Mouse (Mus musculus) megakaryocyte, adult 5-6 weeks (primary cell): ENCODE measurements around the gene Foxn3. TPM values are rescaled to one million over a fixed set of nuclear protein-coding genes. Genes with fewer than 3 reads are reported as not detected.

Source experiments
- ATAC-seq: 2 replicates; pipeline ENCODE4 v1.8.0; 2016; ENCODE audit warnings: mild to moderate bottlenecking, inconsistent platforms; ENCODE audit not compliant: poor library complexity, severe bottlenecking
- total RNA-seq, 2 experiments: library from RNA; stranded (forward) in 1 of 2; stranded (reverse) in 1 of 2; fragments of 153-499, 151-499 nt in 1 of 2; fragments of 221-1000, 200-1000 nt in 1 of 2; gene quantifications; 2 replicates each; pipeline versions ENCODE4 v1.2.3 to v1.2.4; 2015 to 2017

The Foxn3 gene
- total RNA-seq, 2 experiments from 2014 or later, result 19.6 to 45.6 TPM

DNA sequence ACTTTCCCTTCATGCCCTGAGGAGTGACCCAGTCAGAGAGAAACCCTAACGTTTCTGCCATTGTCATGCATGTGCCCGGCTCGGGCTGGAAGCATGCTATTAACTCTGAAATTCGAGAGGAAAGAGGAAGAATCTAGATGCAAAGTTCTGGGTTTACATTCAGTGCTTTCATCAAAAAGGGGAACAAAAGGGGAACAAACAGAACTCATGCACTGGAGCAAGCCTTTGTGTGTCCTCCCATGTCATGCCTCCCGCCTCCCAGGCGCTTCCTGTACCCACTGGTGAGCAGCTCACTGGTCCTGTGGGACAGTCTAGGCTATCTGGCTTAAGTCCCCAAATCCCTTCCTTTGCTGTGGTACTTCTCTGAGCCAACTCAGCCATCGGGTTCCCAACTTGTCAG lies 299.0 kb downstream of the Foxn3 start:
- ATAC-seq, result peak; percentile 89

DNA sequence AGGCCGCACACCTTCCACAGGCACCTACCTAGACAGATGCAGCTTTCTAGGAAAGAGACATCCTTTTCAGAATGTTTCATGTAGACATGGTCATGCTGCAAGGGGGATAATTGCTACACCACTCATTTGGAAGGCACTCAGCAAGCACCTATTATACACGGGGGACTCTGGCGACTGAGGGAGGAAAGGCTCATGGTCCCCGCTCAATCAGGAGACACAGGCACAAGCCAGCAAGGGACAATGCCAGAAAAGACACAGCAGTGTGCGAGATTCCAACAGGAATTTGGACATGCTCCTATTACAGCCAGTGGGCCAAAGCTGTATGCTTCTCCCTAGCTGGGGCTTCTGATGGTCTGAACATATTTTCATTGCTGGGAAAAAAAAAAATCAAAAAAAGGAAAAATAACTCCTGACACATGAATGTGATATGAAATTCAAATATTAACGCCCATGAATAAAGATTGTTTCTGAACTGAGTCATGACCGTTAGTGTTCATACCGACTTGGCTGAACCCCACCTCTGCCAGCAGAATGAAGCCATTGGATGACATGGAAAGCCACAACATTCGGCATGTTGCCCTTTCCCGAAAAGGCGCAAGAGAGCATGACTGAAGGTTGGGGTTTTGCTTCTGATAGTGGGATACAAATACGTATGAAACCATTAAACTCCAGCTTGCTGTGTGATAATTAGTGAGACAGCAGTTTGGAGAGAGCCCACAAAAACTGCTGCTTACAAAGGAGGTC lies 299.6 kb downstream of the Foxn3 start:
- no peak for ATAC-seq

DNA sequence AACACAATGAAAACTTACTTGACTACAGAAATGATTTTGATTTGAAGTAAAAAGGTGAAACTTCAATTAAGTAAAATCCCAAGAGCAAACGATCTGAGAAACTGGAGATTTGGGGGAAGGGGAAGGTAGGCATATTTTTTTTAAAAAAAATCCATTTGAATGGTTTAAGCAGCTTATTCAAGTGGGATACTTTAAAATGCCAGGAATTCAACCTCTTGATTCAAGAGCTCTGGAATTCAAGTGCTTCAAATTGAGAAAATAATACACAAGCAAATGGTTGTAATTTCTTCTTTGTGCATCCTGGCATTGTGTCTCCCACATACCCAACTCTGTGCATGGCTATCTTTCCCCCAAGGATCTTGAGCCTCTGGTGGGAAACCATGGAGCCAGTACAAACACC lies 300.5 kb downstream of the Foxn3 start:
- no peak for ATAC-seq

DNA sequence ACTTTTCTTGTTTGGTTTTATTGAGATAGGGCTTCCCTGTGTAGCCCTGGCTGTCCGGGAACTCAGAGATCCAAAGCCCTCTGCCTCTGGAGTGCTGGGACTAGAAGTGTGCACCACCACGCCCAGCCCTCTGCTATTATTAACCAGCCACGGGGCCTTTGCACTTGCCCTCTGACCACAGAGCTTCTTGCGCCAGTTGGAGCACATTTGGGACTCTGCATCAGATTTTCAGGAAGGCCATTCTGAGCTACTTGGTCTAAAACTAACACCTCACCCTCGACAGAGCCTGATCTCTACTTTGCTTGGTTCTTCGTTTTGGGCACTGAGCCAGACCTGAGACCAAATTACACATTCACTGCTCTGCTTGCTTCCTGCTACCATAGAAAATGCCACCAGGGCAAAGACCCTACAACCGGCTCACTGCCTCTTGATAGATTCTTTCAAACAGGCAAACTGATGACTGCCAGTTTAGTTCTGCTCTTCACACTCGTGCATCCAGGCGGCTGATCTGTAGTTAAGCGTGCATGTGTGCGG lies 301.2 kb downstream of the Foxn3 start:
- no peak for ATAC-seq

DNA sequence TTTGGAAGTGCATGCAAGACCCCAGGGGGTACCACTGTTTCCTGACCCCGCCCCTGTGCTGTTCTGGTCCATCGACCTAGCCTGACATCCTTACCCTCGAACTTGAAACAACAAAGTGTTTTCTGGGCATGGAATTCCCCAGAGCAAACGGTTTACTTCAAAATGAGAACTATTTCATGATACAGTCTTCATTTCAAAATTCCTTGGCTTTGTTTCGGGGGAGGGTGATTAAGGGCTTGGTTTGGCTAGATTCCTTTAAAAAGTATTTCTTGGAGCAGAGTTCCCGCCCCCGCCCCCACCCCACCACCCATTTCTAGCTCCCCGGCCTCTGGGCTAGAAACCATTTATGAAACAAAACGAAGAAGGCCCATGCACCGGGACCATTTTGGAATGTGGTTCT lies 303.2 kb downstream of the Foxn3 start:
- ATAC-seq, result no peak

DNA sequence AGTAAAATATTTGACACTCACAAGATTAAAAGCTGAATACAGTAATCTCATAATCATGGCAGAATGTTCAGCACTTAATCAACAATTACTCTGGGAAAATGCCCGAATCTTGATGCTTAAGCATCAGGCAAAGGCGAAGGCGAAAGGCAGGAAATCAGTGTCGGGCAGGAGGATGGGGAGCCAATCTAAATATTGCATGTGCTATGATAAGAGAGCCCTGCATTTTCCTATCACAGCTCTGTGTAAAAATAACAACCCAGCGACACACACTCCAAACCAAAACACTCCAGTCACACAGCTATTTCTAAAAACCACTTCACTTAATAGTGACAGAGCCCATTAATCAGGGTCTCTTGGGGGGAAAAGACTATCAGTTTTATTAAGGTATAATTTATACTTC lies 305.8 kb downstream of the Foxn3 start:
- no peak for ATAC-seq

DNA sequence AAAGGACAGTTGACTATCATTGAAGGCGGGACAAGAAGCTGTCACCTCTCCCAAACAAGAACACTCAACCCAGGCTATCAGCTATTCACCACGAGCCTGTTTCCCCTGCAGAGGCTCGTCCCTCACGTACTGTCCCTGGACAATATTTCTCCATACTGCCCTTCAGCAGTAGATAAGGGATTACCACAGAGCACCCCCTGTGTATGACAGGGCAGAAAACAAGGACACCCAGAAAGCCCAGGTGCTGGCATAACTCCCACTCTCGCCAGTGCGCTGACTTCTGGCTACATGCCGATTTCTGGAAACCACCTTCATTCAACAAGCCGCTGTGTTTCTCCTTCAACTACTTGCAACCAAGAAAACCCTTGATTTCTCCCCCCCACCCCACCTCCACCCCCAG lies 306.4 kb downstream of the Foxn3 start:
- no peak for ATAC-seq

DNA sequence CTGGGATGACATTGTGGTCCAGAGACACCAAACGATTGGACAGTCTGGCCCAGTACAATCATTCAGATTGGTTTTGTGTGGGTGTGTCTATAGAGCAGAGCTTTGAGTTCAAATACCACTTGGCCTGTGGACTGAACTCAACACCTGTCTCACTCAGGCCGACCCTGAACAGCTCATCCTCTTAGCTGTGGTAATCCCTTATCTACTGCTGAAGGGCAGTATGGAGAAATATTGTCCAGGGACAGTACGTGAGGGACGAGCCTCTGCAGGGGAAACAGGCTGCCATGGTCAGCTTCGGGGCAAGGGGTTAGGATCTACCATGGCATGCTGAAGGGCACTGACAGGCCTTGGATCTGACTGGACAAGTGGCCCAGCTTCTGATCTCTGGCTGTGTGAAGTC lies 306.9 kb downstream of the Foxn3 start:
- ATAC-seq, result no peak

DNA sequence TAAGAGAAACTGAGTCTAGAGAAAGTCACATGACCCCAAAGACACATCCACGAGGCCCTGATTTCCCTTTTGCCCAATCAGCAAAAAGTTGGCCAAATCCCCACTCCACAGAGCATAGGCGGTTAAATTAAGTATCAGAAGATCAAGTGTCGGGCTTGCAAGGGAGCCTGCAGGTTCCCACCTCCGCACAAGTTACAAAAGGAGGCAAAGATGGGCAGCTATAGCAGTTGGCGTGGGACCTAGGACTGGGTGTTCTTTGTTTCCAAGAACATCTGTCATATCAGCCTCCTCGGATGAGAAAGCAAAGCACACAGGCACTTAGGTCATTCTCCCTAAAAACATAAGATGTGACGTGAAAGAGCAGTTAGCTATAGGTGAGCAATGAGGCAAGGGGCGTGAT lies 308.9 kb downstream of the Foxn3 start:
- no peak for ATAC-seq

DNA sequence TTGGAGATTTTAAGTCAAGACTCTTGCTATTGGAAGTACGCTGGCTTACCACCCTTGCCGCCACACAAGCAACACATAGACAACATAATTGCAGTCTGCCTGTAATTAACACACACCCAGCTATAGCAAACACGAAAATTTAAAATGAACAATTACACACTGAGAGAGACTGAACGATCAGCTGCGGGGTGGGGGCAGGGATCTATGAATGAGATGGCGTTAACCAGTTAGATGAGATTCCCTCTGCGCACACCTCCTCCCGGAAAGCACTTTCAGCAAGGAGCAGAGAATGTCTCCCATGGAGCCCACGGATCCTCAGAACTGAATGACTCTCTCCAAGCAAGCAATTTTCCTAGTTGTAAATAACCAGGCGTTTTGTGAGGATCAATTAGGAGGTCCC lies 309.8 kb downstream of the Foxn3 start:
- no peak for ATAC-seq

DNA sequence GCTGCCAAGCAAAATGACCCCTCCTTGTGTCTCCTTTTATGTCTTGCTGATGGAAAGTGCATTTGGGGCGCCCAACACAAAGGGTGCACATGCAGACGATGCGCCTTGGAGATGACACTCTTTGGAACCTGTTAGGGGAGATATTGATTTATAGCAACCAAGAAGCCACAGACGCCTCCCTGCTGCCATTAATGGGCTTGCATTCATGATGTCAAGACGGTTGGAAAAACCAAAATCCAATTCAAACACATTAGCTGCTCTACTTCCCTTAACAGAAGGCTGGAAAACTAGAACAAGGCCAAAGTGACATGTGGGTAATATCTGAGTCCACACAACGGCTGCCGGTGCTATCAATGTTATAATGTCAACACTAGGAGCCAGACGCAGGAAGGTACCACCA lies 314.8 kb downstream of the Foxn3 start:
- ATAC-seq, result no peak

DNA sequence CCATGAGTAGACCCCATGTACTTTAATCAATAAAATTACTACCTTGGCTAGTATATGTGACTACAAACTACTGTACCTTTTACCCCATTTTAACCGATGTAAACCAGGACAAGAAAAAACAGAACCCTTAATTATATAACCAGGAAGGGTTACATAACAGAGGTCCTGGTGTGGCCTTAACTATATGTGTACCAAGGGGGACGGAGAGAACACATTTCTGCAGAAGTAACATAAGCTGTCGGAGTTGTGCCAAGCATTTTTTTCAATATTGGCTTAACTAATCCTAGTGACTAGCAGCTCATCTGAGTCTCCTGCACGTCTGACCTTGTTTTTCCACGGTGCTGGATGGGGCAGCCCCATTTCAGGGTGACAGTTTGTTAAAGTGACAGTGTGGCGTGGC lies 315.4 kb downstream of the Foxn3 start:
- no peak for ATAC-seq

DNA sequence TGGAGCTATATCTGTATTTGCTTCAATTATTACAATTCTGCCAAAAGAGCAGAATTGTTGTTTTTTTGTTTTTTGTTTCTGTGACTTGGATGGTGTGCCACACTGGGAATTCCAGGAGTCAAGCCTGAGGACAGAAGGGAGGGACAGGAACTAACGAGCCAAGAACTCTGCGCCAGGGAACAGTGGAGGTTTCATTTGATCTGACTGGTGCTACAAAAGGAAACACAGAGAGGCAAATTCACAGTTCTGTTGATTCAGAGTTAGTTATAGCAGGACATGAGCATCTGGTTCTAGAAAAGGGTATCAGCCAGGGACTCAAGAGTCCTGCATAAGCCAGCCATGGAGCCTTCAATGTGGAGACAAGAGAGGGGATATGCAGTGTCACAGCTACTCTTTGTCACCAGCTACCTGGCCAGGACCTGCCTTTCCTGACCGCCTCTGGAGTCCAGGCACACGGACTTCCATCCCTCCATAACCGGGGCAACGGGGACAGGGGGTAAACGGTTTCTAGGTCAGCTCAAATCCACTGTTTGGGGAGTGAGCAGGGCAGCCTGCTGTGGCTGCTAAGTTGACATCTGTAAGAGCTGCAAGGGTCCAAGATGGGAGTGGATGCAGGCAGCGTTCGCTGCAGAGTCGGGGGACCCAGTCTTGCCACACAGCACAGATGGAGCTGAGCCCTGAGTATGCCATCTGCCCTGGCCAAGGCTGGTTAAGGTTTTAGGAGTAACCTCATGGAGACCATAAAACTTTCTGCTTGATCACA lies 316.2 kb downstream of the Foxn3 start:
- no peak for ATAC-seq

DNA sequence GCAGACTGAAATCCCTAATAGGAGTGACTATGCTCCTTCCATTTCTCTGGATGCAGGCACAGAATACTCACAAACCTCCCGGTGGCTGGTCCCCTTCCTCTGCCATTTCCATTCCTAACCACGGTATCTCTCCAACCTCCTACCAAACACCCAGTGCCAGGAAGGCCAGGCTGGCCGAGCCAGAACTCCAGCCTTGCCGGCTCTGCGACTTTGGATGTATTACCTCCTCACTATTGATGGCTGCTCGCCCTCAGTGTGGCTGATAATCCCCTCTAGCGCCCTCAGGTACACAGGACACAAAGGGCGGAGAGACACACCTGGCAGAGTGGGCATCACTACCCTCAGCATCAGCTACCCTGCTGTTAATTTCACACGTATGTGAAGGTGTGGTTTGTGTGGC lies 318.7 kb downstream of the Foxn3 start:
- no peak for ATAC-seq

DNA sequence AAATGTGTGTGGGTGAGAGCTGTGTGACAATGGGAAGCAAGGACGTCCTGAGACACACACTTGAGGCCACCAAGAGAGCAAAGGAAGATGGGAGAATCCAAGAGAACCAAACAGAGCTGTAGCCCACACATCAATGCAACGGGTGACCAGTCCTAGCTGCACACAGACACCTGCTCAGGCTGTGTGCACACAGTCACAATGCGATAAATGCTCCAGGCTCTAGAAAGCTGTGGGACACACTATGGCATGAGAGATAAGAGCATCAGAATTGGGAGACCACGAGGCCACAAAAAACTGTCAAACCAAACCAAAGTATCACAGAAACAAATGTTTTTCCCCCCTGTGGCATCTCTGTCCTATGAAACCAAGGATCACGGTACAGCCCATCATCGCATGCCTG lies 319.1 kb downstream of the Foxn3 start:
- ATAC-seq, result no peak

DNA sequence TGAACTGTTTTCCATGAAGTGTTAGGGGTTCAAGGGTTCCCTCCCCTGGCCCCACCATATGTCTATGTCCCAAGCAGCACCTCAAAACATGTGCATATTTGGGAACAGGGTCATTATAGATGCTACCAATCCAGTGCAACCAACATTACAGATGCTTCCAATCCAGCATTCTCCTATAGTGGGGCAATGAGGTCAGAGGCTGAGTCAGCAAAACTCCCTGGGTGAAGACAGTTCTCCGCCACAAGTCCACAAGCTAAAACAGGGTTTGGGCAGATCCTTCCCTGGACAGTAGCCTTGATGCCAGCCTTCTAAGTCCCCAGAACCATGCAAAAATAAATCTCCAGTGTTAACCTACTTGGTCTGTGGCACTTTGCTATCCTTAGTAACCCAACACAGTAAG lies 320.1 kb downstream of the Foxn3 start:
- no peak for ATAC-seq

DNA sequence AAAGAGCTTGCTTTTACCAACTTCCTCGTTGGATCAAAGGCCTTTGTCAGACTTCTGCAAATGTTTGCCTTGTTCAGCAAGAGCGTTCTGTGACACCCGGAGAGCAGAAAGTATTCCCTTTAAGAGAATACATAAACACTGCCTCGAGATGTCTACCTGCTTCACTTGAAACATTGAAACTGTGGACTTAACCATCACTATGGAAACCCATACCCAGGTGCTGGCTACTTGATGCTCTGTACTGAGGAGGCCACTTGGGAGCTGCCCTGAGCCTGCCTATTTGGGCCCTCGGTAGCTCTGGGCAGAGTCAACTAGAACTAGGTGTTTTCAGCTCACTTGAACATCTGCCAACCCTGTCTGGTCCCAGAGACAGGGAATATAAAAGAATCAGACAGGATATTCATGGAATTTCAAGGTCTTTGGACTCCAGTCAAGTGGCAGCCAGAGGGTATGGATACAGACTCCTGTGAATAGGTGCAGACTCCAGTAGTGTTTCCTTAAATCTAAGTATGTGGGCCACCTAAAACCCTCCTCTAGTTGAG lies 323.1 kb downstream of the Foxn3 start:
- peak; percentile 43; the same call in 1 of the 2 replicates for ATAC-seq

DNA sequence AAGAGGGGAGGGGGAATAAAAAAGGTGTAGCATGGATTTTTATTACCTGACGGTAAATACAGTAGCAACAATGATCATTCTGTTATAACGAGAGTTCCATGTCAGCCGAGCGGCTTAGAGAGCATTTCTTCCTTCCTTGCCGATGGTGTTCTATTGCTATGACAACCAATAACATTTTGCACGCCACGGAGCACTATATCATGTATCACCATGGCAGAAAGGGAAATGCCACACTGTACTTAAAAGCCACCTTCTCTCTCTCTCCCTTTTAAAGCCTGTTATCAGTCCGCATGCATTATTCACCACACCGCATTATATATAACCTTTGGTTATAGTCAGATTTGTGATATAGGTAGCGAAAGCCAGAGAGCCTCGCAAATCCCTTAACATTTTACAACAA lies 323.6 kb downstream of the Foxn3 start:
- no peak for ATAC-seq

DNA sequence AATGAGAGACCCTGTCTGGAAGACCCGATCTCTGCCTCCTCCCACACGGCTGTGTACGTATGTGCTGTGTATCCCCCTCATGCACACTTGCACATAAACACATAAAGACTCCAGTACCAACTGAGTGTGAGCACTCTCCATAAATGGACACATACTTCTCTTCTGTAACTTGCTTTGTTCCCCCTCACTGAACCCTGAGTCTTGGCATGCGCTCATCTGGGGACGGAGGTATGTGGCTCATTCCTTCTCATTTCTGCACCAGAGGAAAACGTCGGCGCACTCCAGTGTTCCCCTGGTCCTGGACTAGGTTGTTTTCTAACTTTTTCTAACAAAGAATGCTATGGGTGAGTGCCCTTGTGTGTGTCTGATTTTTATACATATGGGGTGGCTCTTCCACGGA lies 325.9 kb downstream of the Foxn3 start:
- ATAC-seq, result no peak

DNA sequence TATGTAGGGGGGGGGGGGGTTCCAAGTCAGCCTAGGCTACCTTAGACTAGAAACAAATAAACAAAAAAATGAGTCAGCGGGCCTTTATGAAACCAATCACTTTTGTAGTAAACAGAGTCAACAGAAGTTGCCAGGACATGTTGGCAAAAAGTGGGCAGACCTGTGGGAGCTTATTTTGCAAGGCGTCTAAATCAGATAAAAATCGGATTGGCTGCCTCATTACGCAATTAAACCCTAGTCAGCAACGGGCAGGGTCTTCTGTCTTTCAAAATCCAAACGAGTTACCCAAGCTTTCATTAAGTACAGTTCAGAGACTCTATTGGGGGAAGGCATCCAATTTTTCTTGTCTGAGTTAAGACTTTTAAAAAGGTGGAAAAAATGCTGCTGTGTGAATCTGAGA lies 329.0 kb downstream of the Foxn3 start:
- no peak for ATAC-seq

DNA sequence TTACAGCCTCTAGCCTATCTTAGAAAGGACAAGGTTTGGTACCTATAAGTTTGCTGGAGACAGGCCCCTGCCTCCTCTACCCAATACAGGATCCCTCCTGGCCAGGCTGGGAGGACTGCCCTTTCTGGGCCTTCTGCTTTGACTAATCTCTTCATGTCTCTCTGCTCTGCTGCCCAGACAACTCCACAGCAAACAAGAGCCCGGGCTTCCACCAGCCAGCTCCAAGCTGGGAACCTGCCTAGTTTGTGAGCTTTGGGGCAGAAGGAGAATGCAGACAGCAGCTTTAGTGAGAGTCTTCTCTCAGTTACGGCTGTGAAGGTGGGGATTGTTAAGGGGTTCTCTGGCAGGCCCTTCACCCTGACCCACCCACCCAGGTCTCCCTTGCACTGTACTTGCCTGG lies 330.0 kb downstream of the Foxn3 start:
- ATAC-seq, result no peak

DNA sequence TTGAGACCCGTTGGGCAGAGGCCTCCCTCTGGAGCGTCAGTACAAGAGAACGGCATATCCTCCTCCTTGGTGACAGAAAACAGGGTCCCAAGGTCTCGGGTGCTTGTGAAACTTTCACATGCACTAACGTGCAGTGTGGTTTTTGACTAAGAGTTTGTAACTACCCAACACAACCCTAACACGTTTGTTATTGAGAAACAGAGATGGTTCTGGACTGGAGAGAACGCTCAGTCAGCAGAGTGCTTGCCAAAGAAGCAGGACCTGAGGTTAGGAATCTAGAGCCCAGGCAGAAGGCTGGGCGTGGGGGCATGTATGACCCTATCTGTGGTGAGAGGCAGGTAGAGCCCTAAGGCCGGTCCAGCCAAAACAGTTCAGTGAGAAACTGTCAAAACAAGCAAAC lies 330.9 kb downstream of the Foxn3 start:
- peak; percentile 33; the same call in 1 of the 2 replicates for ATAC-seq
